Mouse (Mus musculus) heart, adult 2 months (tissue): ENCODE measurements at regions not wholly inside any gene's neighbourhood (a gene's known extent, or its start where the extent isn't known, plus 50 kb on each side); places are given as distances from the start of the nearest gene placed in this dataset.

ENCODE experiments used
- CTCF ChIP-seq: fragments of 200-600 bp; IDR thresholded peaks from 2 replicates; pipeline ENCODE4 v1.8.1; 2022; ENCODE audit warnings: antibody characterized with exemption, mild to moderate bottlenecking, moderate library complexity
- EP300 ChIP-seq: fragments of 200-500 bp; IDR thresholded peaks from 2 replicates; pipeline ENCODE4 v1.6.1; 2011; ENCODE audit warnings: low read depth, low read length, control low read depth; ENCODE audit not compliant: insufficient read depth
- POLR2A ChIP-seq: fragments of 200-500 bp; IDR thresholded peaks from 2 replicates; pipeline ENCODE4 v1.6.1; 2011; ENCODE audit warnings: mild to moderate bottlenecking, low read depth, low read length, control low read depth; ENCODE audit not compliant: insufficient read depth

DNA sequence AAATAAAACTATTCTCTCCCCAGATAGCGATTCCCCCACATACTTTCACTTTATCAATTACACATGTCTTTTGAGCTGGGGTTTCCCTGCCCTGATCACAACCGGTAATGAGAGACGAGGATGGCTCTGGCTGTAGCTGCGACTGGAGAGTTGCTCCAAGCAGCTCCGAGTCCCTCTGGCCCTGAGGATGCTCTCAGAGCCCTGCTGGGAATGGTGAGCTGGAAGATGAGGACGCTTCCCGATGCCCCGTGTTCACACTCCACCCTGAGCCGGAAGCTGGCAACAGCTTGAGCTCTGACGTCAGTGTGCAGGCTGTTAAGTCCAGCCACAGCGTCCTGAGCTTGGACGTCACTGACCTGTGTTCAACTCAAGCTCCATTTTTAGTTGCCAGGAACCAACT is 191.6 kb upstream of the Gjb5 start:
- no peak for TF ChIP-seq POLR2A
- TF ChIP-seq CTCF: no peak
- no peak for TF ChIP-seq EP300
